Mouse (Mus musculus) liver, embryonic 14.5 days (tissue): Measurements from ENCODE around the gene Parm1. TPM values are rescaled to one million over a fixed set of nuclear protein-coding genes. Genes with fewer than 3 reads are reported as not detected.

ENCODE experiments used
- ATAC-seq: fragments of 200-750 bp; cut with Nextera tagmentation; 2 replicates; pipeline ENCODE4 v1.8.0; 2017; ENCODE audit warnings: moderate number of reproducible peaks, mild to moderate bottlenecking, moderate library complexity; ENCODE audit not compliant: insufficient read depth
- DNase-seq, 3 experiments: peaks; one replicate each; pipeline ENCODE4 v3.0.0-alpha.2; 2012 to 2013; ENCODE audit warnings: low read depth in 3 of 3, low spot score in 3 of 3
- H3K27ac ChIP-seq: fragments of 300-500 bp; sonication (generic); 2 replicates; pipeline ENCODE4 v1.5.1; 2014; ENCODE audit warnings: moderate library complexity, mild to moderate bottlenecking, control low read depth, inconsistent platforms
- H3K27me3 ChIP-seq: fragments of 300-500 bp; sonication (generic); 2 replicates; pipeline ENCODE4 v1.6.1; 2014; ENCODE audit warnings: mild to moderate bottlenecking, low read length, moderate library complexity; ENCODE audit not compliant: control insufficient read depth, insufficient read depth
- H3K36me3 ChIP-seq: fragments of 300-500 bp; sonication (generic); replicated peaks from 2 replicates; pipeline ENCODE4 v1.6.1; 2014; ENCODE audit warnings: low read depth; ENCODE audit not compliant: control insufficient read depth, insufficient read depth
- H3K4me1 ChIP-seq, 2 experiments: fragments of 200-500 bp in 1 of 2; fragments of 300-500 bp in 1 of 2; sonication (generic) in 1 of 2; replicated peaks; 2 replicates each; pipeline ENCODE4 v1.6.1; 2012 to 2014; ENCODE audit warnings: antibody characterized with exemption in 1 of 2, inconsistent platforms in 1 of 2, low read length in 1 of 2; ENCODE audit not compliant: control insufficient read depth in 2 of 2, insufficient read depth in 2 of 2
- H3K4me2 ChIP-seq: fragments of 300-500 bp; sonication (generic); 2 replicates; pipeline ENCODE4 v1.6.1; 2014; ENCODE audit warnings: low read depth, mild to moderate bottlenecking, control low read depth, moderate library complexity
- H3K4me3 ChIP-seq, 2 experiments: fragments of 200-500 bp in 1 of 2; fragments of 300-500 bp in 1 of 2; sonication (generic) in 1 of 2; 2 replicates each; pipeline ENCODE4 v1.5.1; 2012 to 2014; ENCODE audit warnings: low read depth in 2 of 2, low read length in 2 of 2, mild to moderate bottlenecking in 2 of 2, control low read depth in 1 of 2, inconsistent platforms in 1 of 2, moderate library complexity in 1 of 2; ENCODE audit not compliant: insufficient read depth in 1 of 2
- H3K9ac ChIP-seq: fragments of 300-500 bp; sonication (generic); replicated peaks from 2 replicates; pipeline ENCODE4 v1.6.1; 2014; ENCODE audit warnings: mild to moderate bottlenecking, control low read depth, moderate library complexity
- H3K9me3 ChIP-seq: fragments of 300-500 bp; sonication (generic); 2 replicates; pipeline ENCODE4 v1.6.1; 2016; ENCODE audit warnings: low read length, mixed read lengths; ENCODE audit not compliant: control insufficient read depth
- CTCF ChIP-seq: IDR thresholded peaks from 2 replicates; pipeline ENCODE4 v1.5.1; 2016; ENCODE audit warnings: antibody characterized with exemption, low read depth, control low read depth
- EP300 ChIP-seq: IDR thresholded peaks from 2 replicates; pipeline ENCODE4 v1.6.1; 2016; ENCODE audit warnings: antibody characterized with exemption, low read depth
- WGBS: fragments of 180-500 bp; shearing (Covaris S2); extraction: QIAGEN DNeasy Blood & Tissue Kit; methylation state at CpG from one replicate; pipeline ENCODE4 v1.1.7; 2014; ENCODE audit not compliant: insufficient replicate concordance; 5-methylcytosine and 5-hydroxymethylcytosine counted together
- polyA plus RNA-seq, 2 experiments: library from polyadenylated mRNA; depleted of rRNA in 1 of 2; stranded (reverse) in 1 of 2; unstranded in 1 of 2; fragments of >200 nt; fragmentation: Nextera tagmentation in 1 of 2; extraction: Ambion mirVana in 1 of 2; gene quantifications; 2 replicates each; pipeline versions ENCODE4 v1.2.1 to v1.2.3; 2012 to 2014

Parm1 gene
- polyA plus RNA-seq, 2 experiments, result 0.39 to 0.46 TPM

DNA sequence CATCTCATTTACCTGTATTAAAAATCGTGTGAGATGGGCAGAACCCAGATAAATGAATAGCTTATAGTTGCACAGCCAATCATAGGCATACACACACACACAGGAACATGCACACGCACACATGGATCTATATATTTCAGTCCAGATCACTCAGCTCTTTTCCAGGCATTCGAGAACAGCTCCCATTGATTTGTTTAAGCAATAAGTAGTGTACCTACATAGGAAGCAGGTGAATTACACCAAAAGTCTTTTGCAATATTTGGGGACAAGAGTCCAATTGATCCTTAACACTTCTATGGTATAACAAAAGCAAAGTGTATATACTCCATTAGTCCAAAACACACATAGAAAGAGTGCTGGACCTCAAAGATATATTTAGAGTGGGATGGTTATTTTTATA is 94.2 kb downstream of the Parm1 start:
- ATAC-seq, result no peak
- Histone ChIP-seq H3K9ac (no peak overlapping the region), H3K4me1 (no peaks in the 10 kb centered on the region), H3K36me3 (no peaks in the 10 kb centered on the region), H3K27me3 (no peaks in the 10 kb centered on the region), H3K27ac (no peak overlapping the region), H3K9me3 (no peaks in the 10 kb centered on the region), H3K4me2 (no peak overlapping the region), H3K4me3 (no peak overlapping the region)
- TF ChIP-seq CTCF, result no peak
- TF ChIP-seq EP300, result no peak
- 54% methylated on average over 3 of the region's 3 CpGs for WGBS
- no peak for DNase-seq

GRCm38 (mm10) chr5:91617331-91618233 is 100.2 kb downstream of the Parm1 start:
- Histone ChIP-seq H3K27ac (no peak overlapping the region), H3K36me3 (no peaks in the 10 kb centered on the region), H3K27me3 (no peaks in the 10 kb centered on the region), H3K4me2 (no peak overlapping the region), H3K9ac (no peak overlapping the region), H3K9me3 (no peaks in the 10 kb centered on the region), H3K4me1 (peaks cover 0 to 2% of the 10 kb centered on the region in 2 experiments; a peak in 1 of 4 replicates), H3K4me3 (no peak overlapping the region)
- DNase-seq, result no peak
- 65% methylated on average over 11 of the region's 11 CpGs for WGBS
- TF ChIP-seq EP300 (no peak), CTCF (no peak)
- ATAC-seq, result no peak

DNA sequence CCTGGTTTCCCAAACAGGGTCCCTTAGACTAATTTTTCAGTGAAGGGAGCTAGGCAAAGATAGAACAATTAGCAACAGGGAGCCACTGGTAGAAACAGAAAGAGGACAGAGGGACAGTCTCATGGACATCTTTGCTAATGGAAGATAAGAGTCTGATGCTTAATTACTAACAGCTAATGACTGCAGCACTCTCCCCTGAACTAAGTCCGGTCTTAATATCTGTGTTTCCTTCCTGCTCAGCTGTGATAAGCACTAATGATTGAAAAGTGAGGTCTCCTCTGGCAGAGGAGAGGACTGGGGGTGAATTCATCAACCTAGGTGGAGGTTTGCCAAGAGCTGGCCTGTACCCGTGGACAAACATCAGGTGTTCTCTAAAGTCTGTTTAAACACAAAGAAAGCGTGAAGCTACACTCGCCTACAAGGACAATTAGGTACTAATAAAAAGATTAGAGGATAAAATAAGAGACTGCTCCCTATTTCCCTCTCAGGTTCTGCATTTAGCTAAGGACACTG is 101.3 kb downstream of the Parm1 start:
- H3K27ac ChIP-seq, result no peak overlapping the region
- no peaks in the 10 kb centered on the region for H3K9me3 ChIP-seq
- H3K36me3 ChIP-seq, result no peaks in the 10 kb centered on the region
- TF ChIP-seq CTCF (no peak), EP300 (no peak)
- no peak overlapping the region for H3K9ac ChIP-seq
- H3K4me3 ChIP-seq, result no peak overlapping the region
- WGBS, result 38% methylated on average over 4 of the region's 4 CpGs
- no peak overlapping the region for H3K4me2 ChIP-seq
- peaks cover 0 to 2% of the 10 kb centered on the region in 2 experiments; a peak in 1 of 4 replicates for H3K4me1 ChIP-seq
- DNase-seq, result no peak
- H3K27me3 ChIP-seq, result no peaks in the 10 kb centered on the region
- no peak for ATAC-seq

DNA sequence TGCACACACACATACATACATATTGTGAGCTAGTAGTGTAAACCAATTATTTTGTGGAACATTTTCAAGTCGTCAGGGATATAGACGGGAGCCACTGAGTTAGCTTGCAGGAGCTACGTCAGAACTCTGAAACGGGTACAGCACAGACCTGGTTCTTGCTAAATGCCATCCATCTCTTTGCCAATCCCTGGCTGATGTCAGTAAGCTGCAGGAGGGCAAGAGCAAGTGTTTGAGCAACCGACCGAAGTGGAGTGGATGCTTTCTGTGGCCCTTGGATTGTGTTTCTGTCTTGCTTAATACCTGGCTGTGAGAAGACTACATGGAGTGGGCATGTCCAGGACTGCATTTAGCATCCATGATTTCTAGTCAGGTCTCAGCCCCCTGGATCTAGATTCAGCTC is 103.8 kb downstream of the Parm1 start:
- no peak overlapping the region for H3K27ac ChIP-seq
- 74% methylated on average over 6 of the region's 6 CpGs for WGBS
- H3K9me3 ChIP-seq, result no peaks in the 10 kb centered on the region
- H3K4me1 ChIP-seq, result peaks cover 0 to 2% of the 10 kb centered on the region in 2 experiments; a peak in 1 of 4 replicates
- DNase-seq (no peak), ATAC-seq (no peak)
- H3K27me3 ChIP-seq, result no peaks in the 10 kb centered on the region
- TF ChIP-seq EP300, result no peak
- no peak for TF ChIP-seq CTCF
- H3K4me3 ChIP-seq, result no peak overlapping the region
- H3K4me2 ChIP-seq, result no peak overlapping the region
- H3K9ac ChIP-seq, result no peak overlapping the region
- H3K36me3 ChIP-seq, result no peaks in the 10 kb centered on the region

- WGBS, result 76% methylated on average over 7 of the region's 7 CpGs
- ATAC-seq (no peak), DNase-seq (no peak)
- H3K4me1 ChIP-seq, result no peaks in the 10 kb centered on the region
- H3K4me2 ChIP-seq, result no peak overlapping the region
- no peak overlapping the region for H3K9ac ChIP-seq
- no peaks in the 10 kb centered on the region for H3K27me3 ChIP-seq
- no peak overlapping the region for H3K27ac ChIP-seq
- H3K36me3 ChIP-seq, result no peaks in the 10 kb centered on the region
- TF ChIP-seq CTCF (no peak), EP300 (no peak)
- H3K4me3 ChIP-seq, result no peak overlapping the region
- no peaks in the 10 kb centered on the region for H3K9me3 ChIP-seq
These were observed 109.4 kb downstream of the Parm1 start for GRCm38 (mm10) chr5:91626823-91627222.
